Mouse (Mus musculus) C2C12 (cell line): ENCODE measurements around the gene Scaf1. TPM values are rescaled to one million over a fixed set of nuclear protein-coding genes. Genes with fewer than 3 reads are reported as not detected.

Source experiments
- H3K27me3 ChIP-seq: one replicate; pipeline ENCODE4 v1.6.1; 2011; ENCODE audit not compliant: control insufficient read depth, insufficient read depth, insufficient read length
- H3K36me3 ChIP-seq: one replicate; pipeline ENCODE4 v1.6.1; 2011; ENCODE audit not compliant: control insufficient read depth, insufficient read depth
- H3K4me3 ChIP-seq: one replicate; pipeline ENCODE4 v1.5.1; 2011; ENCODE audit warnings: mild to moderate bottlenecking, control low read depth; ENCODE audit not compliant: poor library complexity, insufficient read depth, severe bottlenecking
- H3K79me2 ChIP-seq: one replicate; pipeline ENCODE4 v1.6.1; 2011; ENCODE audit not compliant: control insufficient read depth, insufficient read depth
- H3K79me3 ChIP-seq: one replicate; pipeline ENCODE4 v1.6.1; 2011; ENCODE audit warnings: low read depth, control low read depth
- H3ac ChIP-seq: one replicate; pipeline ENCODE3; 2011; ENCODE audit warnings: low read depth; ENCODE audit not compliant: control insufficient read depth, insufficient read length
- CEBPB ChIP-seq: IDR thresholded peaks from one replicate; pipeline ENCODE4 v1.6.1; 2011; ENCODE audit warnings: low read depth, mild to moderate bottlenecking, control low read depth, moderate library complexity
- CTCF ChIP-seq: IDR thresholded peaks from one replicate; pipeline ENCODE4 v1.5.1; 2011; ENCODE audit not compliant: control insufficient read depth, insufficient read depth, insufficient read length
- FOSL1 ChIP-seq: IDR thresholded peaks from one replicate; pipeline ENCODE4 v1.8.0; 2011; ENCODE audit warnings: mild to moderate bottlenecking, low read length; ENCODE audit not compliant: poor library complexity, insufficient read depth, severe bottlenecking
- MAX ChIP-seq: IDR thresholded peaks from one replicate; pipeline ENCODE4 v1.6.1; 2011; ENCODE audit warnings: mild to moderate bottlenecking, control low read depth
- MYOD1 ChIP-seq: IDR thresholded peaks from one replicate; pipeline ENCODE4 v1.6.1; 2011; ENCODE audit warnings: low read depth; ENCODE audit not compliant: control insufficient read depth, insufficient read length
- MYOG ChIP-seq: IDR thresholded peaks from one replicate; pipeline ENCODE4 v1.6.1; 2011; ENCODE audit not compliant: control insufficient read depth, insufficient read length; ENCODE audit errors: extremely low read depth
- USF1 ChIP-seq: IDR thresholded peaks from one replicate; pipeline ENCODE4 v1.6.1; 2011; ENCODE audit warnings: low read depth, mild to moderate bottlenecking, control low read depth, moderate library complexity
- long read RNA-seq, 2 experiments: library from polyadenylated mRNA; unstranded; transcript quantifications; one replicate each; pipeline ENCODE4 v2.0.0; 2019 to 2020
- polyA plus RNA-seq: library from polyadenylated mRNA; unstranded; fragments of >200 nt; fragmentation: generic; extraction: Trizol; gene quantifications from one replicate; pipeline ENCODE4 v1.2.1, GENCODE M21; 2012; ENCODE audit warnings: missing spikeins

Scaf1 gene
- polyA plus RNA-seq = 58.4 TPM
- long read RNA-seq, experiment 1, partial matches to known transcripts = 0 of 1 reads
- long read RNA-seq, experiment 1, other reads (novel, unspliced or antisense) = 1 of 1 reads
- long read RNA-seq, experiment 2, full-length matches to known transcripts = 3 of 8 reads
- long read RNA-seq, experiment 2, partial matches to known transcripts = 5 of 8 reads
- long read RNA-seq, experiment 2, other reads (novel, unspliced or antisense) = 0 of 8 reads

- Histone ChIP-seq H3K4me3 (peak within 1 kb of the TSS; percentile 89), H3K79me3 (peaks cover 31% of the 10 kb centered on the region), H3K36me3 (peaks cover 21% of the 10 kb centered on the region), H3K27me3 (no peaks in the 10 kb centered on the region), H3K79me2 (peaks cover 50% of the 10 kb centered on the region), H3ac (peak within 1 kb of the TSS; percentile 99)
- TF ChIP-seq FOSL1 (no peak), USF1 (peak; percentile 85)
Measured at GRCm38 (mm10) chr7:45015957-45016612, at the start of gene Scaf1. Gene Scaf1, minus strand, starts transcription at chr7:45016363.

DNA sequence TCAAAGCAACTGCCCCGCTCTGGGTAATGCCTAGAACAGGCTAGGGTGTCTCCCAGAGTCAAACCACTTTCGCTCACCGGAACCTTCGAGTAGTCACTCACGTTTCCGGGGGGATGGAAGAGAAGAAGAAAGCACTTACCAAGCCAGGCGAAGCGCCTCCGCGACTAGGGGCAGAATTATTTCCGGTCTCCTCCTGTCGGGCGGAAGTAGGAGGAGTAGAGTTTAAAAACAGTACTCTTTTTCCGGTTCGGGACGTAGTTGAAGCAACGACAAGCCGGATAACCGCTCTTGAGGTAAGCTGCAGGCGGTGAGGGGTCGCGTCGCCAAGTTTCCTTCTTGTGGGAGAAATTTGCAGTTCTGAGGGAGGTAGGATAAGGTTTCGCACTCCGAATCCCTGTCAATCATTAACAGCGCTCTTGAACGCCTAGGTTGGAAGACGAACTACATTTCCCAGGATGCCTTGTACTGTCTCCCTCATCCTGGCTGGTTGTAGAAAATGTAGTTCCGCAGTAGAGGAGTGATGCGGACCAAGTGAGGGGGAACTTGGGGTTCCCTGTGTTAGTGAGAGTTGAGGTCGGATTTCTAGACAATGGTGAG is 46.2 kb upstream of the Scaf1 start, which contains the start of the genes Nosip and Prrg2:
TSS of gene Nosip (plus strand) at position 191 of the 597 bp plus-strand sequence.
TSS of gene Prrg2 (minus strand) at position 439 of the 597 bp plus-strand sequence.
- Histone ChIP-seq H3K79me2 (peaks cover 48% of the 10 kb centered on the region), H3ac (peak within 1 kb of the TSS; percentile 76), H3K36me3 (no peaks in the 10 kb centered on the region), H3K4me3 (peak within 1 kb of the TSS; percentile 52), H3K27me3 (no peaks in the 10 kb centered on the region), H3K79me3 (peaks cover 35% of the 10 kb centered on the region)
- TF ChIP-seq MAX (no peak), USF1 (no peak), CTCF (no peak), FOSL1 (no peak), MYOD1 (no peak), MYOG (no peak), CEBPB (no peak)

- Histone ChIP-seq H3K79me3 (peaks cover 35% of the 10 kb centered on the region), H3K36me3 (no peaks in the 10 kb centered on the region), H3K4me3 (peak overlapping the region; percentile 12), H3K27me3 (no peaks in the 10 kb centered on the region), H3K79me2 (peaks cover 42% of the 10 kb centered on the region), H3ac (no peak overlapping the region)
- TF ChIP-seq MYOD1 (no peak), MYOG (no peak), MAX (no peak), FOSL1 (no peak), CEBPB (no peak), USF1 (no peak), CTCF (no peak)
Measured at GRCm38 (mm10) chr7:45061532-45062075, 45.4 kb upstream of the Scaf1 start.

- TF ChIP-seq MYOD1 = no peak
- H3ac ChIP-seq = no peak overlapping the region
- H3K4me3 ChIP-seq = no peak overlapping the region
- H3K36me3 ChIP-seq = no peaks in the 10 kb centered on the region
- peaks cover 33% of the 10 kb centered on the region for H3K79me2 ChIP-seq
- H3K27me3 ChIP-seq = no peaks in the 10 kb centered on the region
- peaks cover 28% of the 10 kb centered on the region for H3K79me3 ChIP-seq
Measured at GRCm38 (mm10) chr7:45060632-45061122, 44.5 kb upstream of the Scaf1 start.

GRCm38 (mm10) chr7:45058607-45059571 is 42.7 kb upstream of the Scaf1 start:
- H3K79me2 ChIP-seq = peaks cover 15% of the 10 kb centered on the region
- no peak overlapping the region for H3ac ChIP-seq
- H3K27me3 ChIP-seq = no peaks in the 10 kb centered on the region
- peaks cover 12% of the 10 kb centered on the region for H3K79me3 ChIP-seq
- no peaks in the 10 kb centered on the region for H3K36me3 ChIP-seq
- no peak overlapping the region for H3K4me3 ChIP-seq
- TF ChIP-seq CTCF (no peak), USF1 (no peak), FOSL1 (no peak), MYOG (no peak), MAX (no peak), MYOD1 (no peak), CEBPB (no peak)
